Mouse (Mus musculus) myocyte (in vitro differentiated cells): ENCODE measurements around the gene Crcp. TPM values are rescaled to one million over a fixed set of nuclear protein-coding genes. Genes with fewer than 3 reads are reported as not detected.

ENCODE experiments used
- H3K27me3 ChIP-seq: one replicate; pipeline ENCODE4 v1.6.1; 2011; ENCODE audit not compliant: control insufficient read depth, insufficient read depth, insufficient read length
- H3K36me3 ChIP-seq: one replicate; pipeline ENCODE4 v1.6.1; 2011; ENCODE audit not compliant: control insufficient read depth, insufficient read depth
- H3K4me2 ChIP-seq: one replicate; pipeline ENCODE4 v1.6.1; 2011; ENCODE audit warnings: low read depth, control low read depth
- H3K4me3 ChIP-seq: one replicate; pipeline ENCODE4 v1.5.1; 2011; ENCODE audit warnings: mild to moderate bottlenecking, control low read depth, moderate library complexity
- H3K79me2 ChIP-seq: one replicate; pipeline ENCODE4 v1.6.1; 2011; ENCODE audit not compliant: control insufficient read depth, insufficient read depth
- H3ac ChIP-seq: one replicate; pipeline ENCODE4 v1.6.1; 2011; ENCODE audit not compliant: control insufficient read depth, insufficient read length
- CEBPB ChIP-seq: IDR thresholded peaks from 2 replicates; pipeline ENCODE4 v1.6.1; 2011; ENCODE audit warnings: mild to moderate bottlenecking, moderate library complexity; ENCODE audit not compliant: poor library complexity, insufficient read depth, severe bottlenecking
- E2F4 ChIP-seq: IDR thresholded peaks from one replicate; pipeline ENCODE4 v1.6.1; 2011; ENCODE audit warnings: mild to moderate bottlenecking, control low read depth, moderate library complexity; ENCODE audit not compliant: insufficient read depth
- MAX ChIP-seq: IDR thresholded peaks from one replicate; pipeline ENCODE4 v1.6.1; 2011; ENCODE audit warnings: low read depth, mild to moderate bottlenecking, control low read depth
- MYOD1 ChIP-seq, 3 experiments: IDR thresholded peaks; one replicate each; pipeline ENCODE4 v1.6.1; 2011; ENCODE audit warnings: control low read depth in 2 of 3, low read depth in 2 of 3, mild to moderate bottlenecking in 2 of 3, moderate library complexity in 1 of 3; ENCODE audit not compliant: insufficient read length in 2 of 3, control insufficient read depth in 1 of 3
- MYOG ChIP-seq, 3 experiments: IDR thresholded peaks; one replicate each; pipeline ENCODE4 v1.6.1; 2011; ENCODE audit warnings: control low read depth in 2 of 3, low read depth in 2 of 3, mild to moderate bottlenecking in 2 of 3; ENCODE audit not compliant: insufficient read length in 2 of 3, control insufficient read depth in 1 of 3, insufficient read depth in 1 of 3
- POLR2A ChIP-seq: IDR thresholded peaks from one replicate; pipeline ENCODE4 v1.6.1; 2011; ENCODE audit warnings: low read depth, mild to moderate bottlenecking, control low read depth, moderate library complexity; ENCODE audit not compliant: insufficient read length
- POLR2AphosphoS2 ChIP-seq: IDR thresholded peaks from one replicate; pipeline ENCODE4 v1.6.1; 2011; ENCODE audit warnings: low read depth, control low read depth; ENCODE audit not compliant: insufficient read length
- REST ChIP-seq: IDR thresholded peaks from one replicate; pipeline ENCODE4 v1.6.1; 2011; ENCODE audit warnings: mild to moderate bottlenecking, control low read depth, moderate library complexity; ENCODE audit not compliant: insufficient read depth, insufficient read length
- SRF ChIP-seq: IDR thresholded peaks from one replicate; pipeline ENCODE4 v1.6.1; 2011; ENCODE audit warnings: low read depth; ENCODE audit not compliant: control insufficient read depth, insufficient read length
- TCF12 ChIP-seq: IDR thresholded peaks from one replicate; pipeline ENCODE4 v1.6.1; 2011; ENCODE audit warnings: mild to moderate bottlenecking, control low read depth; ENCODE audit not compliant: poor library complexity, insufficient read depth, severe bottlenecking
- TCF3 ChIP-seq: IDR thresholded peaks from one replicate; pipeline ENCODE4 v1.6.1; 2011; ENCODE audit warnings: low read depth, control low read depth; ENCODE audit not compliant: insufficient read length
- USF1 ChIP-seq: IDR thresholded peaks from one replicate; pipeline ENCODE4 v1.6.1; 2011; ENCODE audit warnings: low read depth, mild to moderate bottlenecking, control low read depth, moderate library complexity
- polyA plus RNA-seq: library from polyadenylated mRNA; unstranded; fragments of >200 nt; fragmentation: generic; extraction: Trizol; gene quantifications from one replicate; pipeline ENCODE4 v1.2.1, GENCODE M21; 2012; ENCODE audit warnings: missing spikeins

The Crcp gene
- polyA plus RNA-seq, 1 experiment: 30.8 TPM

DNA sequence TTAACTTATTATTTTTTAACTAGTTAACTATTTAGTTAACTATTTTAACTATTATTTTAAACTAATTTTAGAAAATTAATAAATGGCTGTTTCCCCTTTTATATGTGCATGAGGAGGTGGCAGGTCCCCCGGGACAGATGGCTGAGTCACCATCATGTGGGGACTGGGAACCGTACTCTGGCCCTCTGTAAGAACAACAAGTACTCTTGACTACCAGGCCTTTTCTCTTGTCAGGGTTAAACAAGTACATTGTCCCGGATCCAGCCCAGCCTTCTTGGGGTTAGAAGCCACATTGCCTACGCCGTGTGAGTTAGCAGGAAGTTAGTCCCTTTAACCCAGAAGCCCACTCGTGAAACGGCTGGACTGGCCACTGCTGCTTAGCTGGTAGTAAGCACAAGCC lies 34.1 kb upstream of the Crcp start:
- Histone ChIP-seq H3K27me3 (no peaks in the 10 kb centered on the region), H3K79me2 (no peaks in the 10 kb centered on the region), H3K4me3 (no peak overlapping the region), H3ac (no peak overlapping the region), H3K4me2 (no peak overlapping the region), H3K36me3 (peaks cover 2% of the 10 kb centered on the region)
- TF ChIP-seq TCF12 (no peak), REST (no peak), E2F4 (no peak), MAX (no peak), SRF (no peak), POLR2AphosphoS2 (no peak), MYOD1 (IDR thresholded peaks at IDR 0.05; ENCODE audit: control insufficient read depth in 1 of 3, insufficient read length in 2 of 3, low read depth in 2 of 3) (no peak), CEBPB (no peak), USF1 (no peak), MYOG (IDR thresholded peaks at IDR 0.05; ENCODE audit: control insufficient read depth in 1 of 3, insufficient read depth in 1 of 3, insufficient read length in 2 of 3, low read depth in 2 of 3) (no peak), POLR2A (no peak), TCF3 (no peak)

DNA sequence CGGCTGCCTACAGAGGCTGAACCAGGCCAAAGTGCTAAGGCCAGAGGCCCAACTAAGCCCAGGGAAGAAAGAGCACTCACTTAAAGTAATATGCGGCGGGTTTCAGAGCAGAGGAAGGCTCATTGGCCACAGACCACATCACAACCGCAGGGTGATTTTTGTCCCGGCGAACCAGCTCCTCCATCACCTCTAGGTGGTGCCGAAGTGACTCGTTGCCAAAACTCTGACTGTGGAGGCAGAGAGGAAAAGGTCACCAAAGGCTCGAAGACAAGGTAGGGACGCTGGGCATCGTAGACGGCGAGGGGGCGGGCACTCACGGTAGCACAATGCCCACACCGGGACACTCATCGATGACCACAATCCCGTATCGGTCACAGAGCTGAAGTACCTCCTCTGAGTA lies 31.4 kb upstream of the Crcp start:
- Histone ChIP-seq H3K79me2 (no peaks in the 10 kb centered on the region), H3K36me3 (no peaks in the 10 kb centered on the region), H3K27me3 (no peaks in the 10 kb centered on the region), H3ac (no peak overlapping the region), H3K4me2 (no peak overlapping the region), H3K4me3 (no peak overlapping the region)
- TF ChIP-seq TCF12 (no peak), SRF (no peak), USF1 (no peak), E2F4 (no peak), CEBPB (no peak), MYOG (IDR thresholded peaks at IDR 0.05; ENCODE audit: control insufficient read depth in 1 of 3, insufficient read depth in 1 of 3, insufficient read length in 2 of 3, low read depth in 2 of 3) (no peak), REST (no peak), MYOD1 (IDR thresholded peaks at IDR 0.05; ENCODE audit: control insufficient read depth in 1 of 3, insufficient read length in 2 of 3, low read depth in 2 of 3) (no peak), TCF3 (no peak), POLR2A (no peak), MAX (no peak), POLR2AphosphoS2 (no peak)

- peak in 1 of 3 experiments; percentile 22 for TF ChIP-seq MYOG (IDR thresholded peaks at IDR 0.05; ENCODE audit: control insufficient read depth in 1 of 3, insufficient read depth in 1 of 3, insufficient read length in 2 of 3, low read depth in 2 of 3)
- TF ChIP-seq MAX: no peak
- H3K27me3 ChIP-seq: no peaks in the 10 kb centered on the region
- no peaks in the 10 kb centered on the region for H3K79me2 ChIP-seq
- no peak overlapping the region for H3ac ChIP-seq
- H3K4me3 ChIP-seq: no peak overlapping the region
- H3K4me2 ChIP-seq: no peak overlapping the region
- no peaks in the 10 kb centered on the region for H3K36me3 ChIP-seq
Observed at GRCm38 (mm10) chr5:129999097-129999496, 30.0 kb upstream of the Crcp start.

DNA sequence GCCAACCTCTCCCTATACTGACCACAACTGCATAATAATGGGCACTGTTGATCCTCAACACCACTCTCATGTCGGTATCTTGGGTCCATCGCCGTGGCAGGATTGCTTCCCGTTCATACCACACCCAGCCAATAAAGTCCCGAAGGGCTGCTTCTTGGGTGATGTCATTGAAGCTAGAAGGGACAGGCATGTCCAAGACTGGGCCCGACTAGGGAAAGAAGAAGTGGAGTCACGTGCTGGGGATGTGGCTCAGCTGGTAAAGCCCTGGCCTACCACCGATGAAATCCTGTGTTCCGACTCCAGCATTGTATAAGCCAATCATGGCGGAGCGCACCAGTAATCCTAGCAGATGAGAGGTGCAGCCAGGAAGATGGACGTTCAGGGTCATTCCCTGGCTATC lies 28.4 kb upstream of the Crcp start:
- no peaks in the 10 kb centered on the region for H3K36me3 ChIP-seq
- no peaks in the 10 kb centered on the region for H3K27me3 ChIP-seq
- H3K4me3 ChIP-seq: no peak overlapping the region
- no peak overlapping the region for H3ac ChIP-seq
- TF ChIP-seq MYOD1 (IDR thresholded peaks at IDR 0.05; ENCODE audit: control insufficient read depth in 1 of 3, insufficient read length in 2 of 3, low read depth in 2 of 3) (no peak), CEBPB (no peak), USF1 (no peak), SRF (no peak)
- H3K4me2 ChIP-seq: no peak overlapping the region
- H3K79me2 ChIP-seq: no peaks in the 10 kb centered on the region

DNA sequence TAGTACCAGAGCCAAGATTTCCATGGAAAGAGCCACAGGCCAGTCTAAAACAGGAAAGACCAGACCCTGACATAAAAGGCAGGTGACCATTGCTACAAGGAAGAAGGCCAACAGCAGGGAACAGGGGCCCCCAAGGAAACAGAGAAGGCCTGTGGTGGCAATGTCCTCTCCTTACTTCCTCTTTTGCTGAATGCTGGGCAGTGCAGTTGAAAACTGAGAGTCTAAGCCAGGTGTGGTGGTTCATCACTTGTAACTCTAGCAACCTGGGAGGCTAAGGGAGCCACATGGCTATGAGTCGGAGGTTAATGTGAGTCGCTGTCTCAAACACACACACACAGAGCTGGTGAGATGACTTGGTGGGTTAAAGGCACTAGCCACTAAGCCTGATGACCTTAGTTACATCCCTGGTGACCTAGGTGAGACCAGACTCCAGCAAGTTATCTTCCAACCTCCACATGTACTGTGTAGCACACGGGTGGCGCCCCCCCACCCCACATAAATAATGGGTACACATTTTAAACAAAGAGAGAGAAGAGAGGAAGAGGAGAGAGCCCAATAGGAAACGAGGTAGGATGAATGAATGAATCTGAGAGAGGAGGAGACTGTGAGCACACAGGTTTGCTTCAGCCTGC lies 27.6 kb upstream of the Crcp start:
- Histone ChIP-seq H3K4me3 (peak overlapping the region; percentile 49), H3ac (no peak overlapping the region), H3K36me3 (no peaks in the 10 kb centered on the region), H3K79me2 (no peaks in the 10 kb centered on the region), H3K27me3 (no peaks in the 10 kb centered on the region), H3K4me2 (peak overlapping the region; percentile 74)
- TF ChIP-seq MAX: no peak
- no peak for TF ChIP-seq E2F4
- TF ChIP-seq SRF: no peak
- TF ChIP-seq POLR2A: no peak
- TF ChIP-seq TCF3: no peak
- TF ChIP-seq TCF12: no peak
- no peak for TF ChIP-seq REST
- no peak for TF ChIP-seq POLR2AphosphoS2
